Mouse (Mus musculus): ENCODE data around the gene Gm3033.
"Not testable (repeated sequence)": the region's sequence is repeated elsewhere in the genome, so short reads cannot be mapped to it uniquely, and the experiment has no call there.

Gm3033 gene

GRCm38 (mm10) chr14:3845945-3846344 lies at the start of gene Gm3033:
TSS of gene Gm3033 (plus strand) at chr14:3846245.
- not testable (repeated sequence) for DNase-seq

GRCm38 (mm10) chr14:3809774-3810173 lies 36.3 kb upstream of the Gm3033 start, which contains the start of gene Gm3002:
TSS of gene Gm3002 (plus strand) at chr14:3810074.
- not testable (repeated sequence) for DNase-seq

GRCm38 (mm10) chr14:3883872-3884271 lies 37.8 kb downstream of the Gm3033 start, which contains the start of gene Gm2916:
TSS of gene Gm2916 (plus strand) at chr14:3884172.
- DNase-seq = not testable (repeated sequence)
